Mouse (Mus musculus) induced T-regulatory cell, adult 2 months (primary cell): ENCODE measurements around the gene Fam163b.
A peak's percentile ranks its signal among the peaks of the same experiment; 100 is the strongest.

Experiments
- DNase-seq: peaks from one replicate; pipeline ENCODE4 v3.0.0-alpha.2; 2012; ENCODE audit warnings: low read depth

The Fam163b gene

DNA sequence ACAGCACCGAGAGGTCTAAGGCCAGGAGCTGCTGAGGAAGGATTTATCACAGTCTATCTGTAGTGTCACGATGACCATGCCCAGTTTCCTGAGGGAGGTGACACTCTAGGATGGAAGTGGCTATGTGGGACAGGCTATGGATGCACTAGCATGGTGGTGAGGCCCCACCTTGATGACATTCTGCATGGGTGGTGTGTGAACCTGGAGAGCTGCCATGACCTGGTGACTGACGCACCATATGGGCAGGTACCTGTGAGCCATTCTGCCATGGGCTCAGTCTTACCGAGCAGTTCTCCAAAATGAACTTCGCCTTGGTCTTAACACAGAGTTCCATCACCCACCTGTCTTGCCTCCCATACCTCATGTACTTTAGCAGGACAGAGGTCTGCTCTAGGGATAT lies 54.7 kb downstream of the Fam163b start:
- DNase-seq: no peak

DNA sequence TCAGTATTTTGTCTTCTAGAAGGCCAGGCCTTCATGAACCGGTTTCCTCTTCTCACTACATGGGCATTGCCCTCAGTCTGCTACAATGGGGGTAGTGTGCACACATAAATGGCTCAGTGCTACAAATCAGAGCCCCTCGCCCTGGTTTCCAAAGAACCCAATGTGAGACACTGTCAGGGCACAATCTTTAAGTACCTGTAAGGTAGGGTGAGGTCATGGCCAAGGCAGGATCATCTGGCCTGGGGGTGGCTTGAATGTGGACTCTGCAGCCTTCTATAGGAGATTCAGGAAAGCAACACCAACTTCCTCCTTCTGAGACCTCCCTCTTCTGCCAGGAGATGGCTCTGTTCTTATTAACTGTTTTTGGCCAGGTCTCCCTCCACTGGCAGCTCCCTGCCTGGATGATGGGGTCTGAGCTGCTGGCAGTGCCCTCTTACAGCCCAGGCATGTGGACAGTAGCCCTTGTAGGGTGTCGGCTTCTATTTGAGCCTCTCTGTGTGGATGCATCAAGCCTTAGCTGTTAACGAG lies 55.7 kb downstream of the Fam163b start:
- no peak for DNase-seq

DNA sequence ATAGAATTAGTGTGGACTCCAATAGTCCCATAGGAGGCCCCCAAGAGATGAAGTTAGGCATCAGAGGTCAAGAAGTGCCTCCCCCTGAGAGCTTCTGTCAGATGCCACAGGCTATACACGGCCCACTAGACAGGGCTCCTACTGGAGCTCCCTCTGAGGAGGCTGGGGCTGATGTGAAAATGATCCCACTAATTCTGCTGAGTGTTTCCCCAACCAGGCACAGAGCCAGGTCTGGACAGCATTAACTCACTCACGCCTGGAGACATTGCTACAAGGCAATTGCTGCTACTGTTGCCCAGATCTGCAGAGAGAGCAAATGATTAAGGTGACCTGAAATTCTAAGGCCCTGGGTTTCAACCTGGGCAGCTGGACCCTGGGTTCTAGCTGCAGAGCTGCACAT lies 56.5 kb downstream of the Fam163b start:
- DNase-seq: no peak

DNA sequence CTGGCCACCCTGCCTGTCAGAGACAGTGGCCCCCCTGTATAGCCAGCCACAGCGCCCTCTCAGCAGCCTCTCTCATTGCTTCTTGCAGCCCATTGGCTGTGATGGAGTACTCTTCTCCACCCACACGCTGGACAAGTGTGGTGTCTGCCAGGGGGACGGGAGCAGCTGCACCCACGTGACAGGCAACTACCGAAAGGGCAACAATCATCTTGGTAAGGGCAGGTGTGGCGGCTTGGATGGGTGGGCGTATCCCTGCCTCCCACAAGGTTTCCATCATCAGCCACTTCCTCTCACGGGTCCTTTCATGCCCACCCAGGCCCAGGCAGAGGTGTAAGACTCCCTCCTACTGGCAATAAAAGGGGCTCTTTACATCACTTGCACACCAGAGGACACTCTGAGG lies 57.3 kb downstream of the Fam163b start:
- DNase-seq: no peak

DNA sequence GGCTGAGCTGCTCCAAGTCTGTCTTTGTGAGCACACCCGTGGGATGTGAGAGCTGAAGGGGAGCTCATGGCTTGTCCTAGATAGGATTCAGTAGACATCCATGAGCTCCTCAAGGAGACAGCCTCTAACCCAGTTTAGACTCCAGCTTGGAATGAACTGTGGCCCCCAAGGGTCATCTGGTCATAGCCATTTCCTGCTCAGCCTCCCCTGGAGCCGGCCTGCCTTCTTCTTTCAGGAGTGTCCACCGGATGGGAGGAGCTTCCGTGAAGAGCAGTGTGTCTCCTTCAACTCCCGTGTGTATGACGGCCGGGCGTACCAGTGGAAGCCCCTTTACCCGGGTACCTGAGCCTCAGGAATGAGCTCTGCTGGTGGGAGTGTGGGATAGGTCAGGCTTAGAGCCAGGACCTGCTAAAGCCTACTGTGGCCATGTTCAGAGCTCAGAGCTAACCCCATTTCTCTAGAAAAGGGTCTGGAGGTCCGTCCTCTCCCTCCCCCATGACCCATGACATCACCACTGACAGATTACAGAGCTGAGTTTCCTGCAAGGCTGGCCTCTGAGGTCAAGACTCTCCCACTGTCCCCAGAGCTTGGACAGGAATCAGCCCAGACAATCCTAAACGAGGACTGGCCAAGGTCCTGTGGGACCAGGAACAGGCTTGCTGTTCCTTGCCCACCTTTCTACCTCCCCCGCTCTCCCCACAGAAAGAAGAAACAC lies 58.4 kb downstream of the Fam163b start:
- no peak for DNase-seq

DNA sequence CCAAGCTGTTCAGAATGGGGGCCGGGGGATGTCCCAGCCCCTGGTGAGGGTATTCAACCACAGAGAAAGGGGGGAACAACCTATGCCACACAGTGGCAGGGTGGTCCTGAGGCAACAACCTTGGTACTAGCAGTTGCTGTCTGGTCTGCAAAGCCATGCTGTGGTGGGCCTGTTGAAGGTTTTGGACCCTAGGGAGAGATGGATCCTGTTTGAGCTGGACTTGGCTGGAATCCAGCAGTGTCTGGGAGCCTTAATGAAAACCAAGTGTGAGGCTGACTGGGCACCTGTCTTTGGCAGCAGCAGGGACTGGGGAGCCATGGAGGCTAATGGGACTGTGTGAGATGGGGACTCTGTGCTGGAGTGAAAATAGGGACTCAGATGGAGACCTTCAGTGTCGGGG lies 62.6 kb downstream of the Fam163b start:
- no peak for DNase-seq

DNA sequence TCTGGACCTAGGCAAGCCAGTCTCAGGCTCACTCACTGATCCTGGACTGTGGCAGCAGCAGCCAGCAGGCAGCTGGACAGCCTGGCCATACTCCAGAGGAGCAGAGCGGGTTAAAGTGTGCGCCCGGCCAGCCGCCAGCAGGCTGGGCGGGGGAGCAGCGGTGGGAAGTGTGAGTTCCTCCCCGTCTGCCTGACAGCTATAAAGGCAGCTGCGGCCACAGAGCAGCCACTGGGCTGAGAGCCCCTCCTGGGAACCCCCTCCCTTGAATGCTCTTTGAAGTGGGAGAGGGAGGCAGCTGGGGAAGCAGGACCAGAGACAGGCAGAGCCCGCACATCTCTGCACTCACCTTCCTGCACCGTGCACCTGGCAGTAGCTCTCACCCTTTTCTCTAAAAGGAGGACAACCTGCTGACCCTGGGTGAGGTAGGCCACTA lies 63.1 kb downstream of the Fam163b start, which contains the start of gene Adamtsl2:
Gene Adamtsl2, plus strand, starts transcription at position 228 of the 433 bp plus-strand sequence.
- DNase-seq: no peak

DNA sequence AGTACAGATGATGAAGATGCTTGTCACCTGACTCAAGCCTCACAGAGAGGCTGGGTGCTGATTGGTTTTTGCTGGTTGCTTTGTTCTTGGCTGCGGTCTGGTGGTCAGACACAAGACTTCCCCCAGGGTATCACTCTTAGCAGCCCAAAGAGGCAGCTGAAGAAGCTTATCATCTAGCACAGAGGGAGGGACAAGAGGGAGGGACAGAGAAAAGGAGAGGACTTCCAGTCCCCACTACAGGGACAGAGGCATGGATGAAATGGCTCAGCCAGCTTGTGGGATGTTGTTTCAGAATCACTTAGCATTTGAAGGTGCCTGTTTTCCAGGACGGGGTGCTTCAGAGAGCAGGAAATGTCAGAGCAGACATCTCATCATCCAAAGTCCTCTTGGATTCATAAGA lies 64.0 kb downstream of the Fam163b start:
- DNase-seq: no peak

DNA sequence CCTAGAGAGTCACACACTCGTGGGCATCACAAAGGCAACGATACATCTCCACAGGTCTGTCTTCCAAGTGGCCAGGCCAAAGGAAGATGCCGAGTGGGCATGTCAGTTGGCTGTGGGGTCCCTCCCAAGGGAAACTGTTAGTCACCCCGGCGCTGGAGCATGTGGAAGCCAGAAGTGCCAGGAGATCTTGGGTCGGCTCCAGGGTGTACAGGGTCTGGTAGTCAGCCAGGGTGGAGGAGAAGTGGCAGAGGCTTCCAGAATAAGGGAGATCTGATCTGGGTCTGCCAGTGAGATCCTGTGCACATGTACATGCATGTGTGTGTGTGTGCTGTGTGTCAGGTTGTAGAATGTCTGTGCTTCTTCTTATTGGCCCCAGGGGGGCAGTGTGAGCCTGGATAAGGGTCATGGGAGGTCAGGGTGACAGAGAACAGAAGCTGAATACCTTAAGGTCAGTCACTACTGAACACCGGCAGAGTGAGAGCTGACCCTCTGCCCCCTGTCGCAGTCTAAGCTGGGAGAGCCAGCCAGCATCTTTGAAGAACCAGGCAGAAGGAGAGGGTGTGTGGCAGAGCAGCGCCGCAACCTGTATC lies 64.5 kb downstream of the Fam163b start:
- peak; percentile 18 for DNase-seq

DNA sequence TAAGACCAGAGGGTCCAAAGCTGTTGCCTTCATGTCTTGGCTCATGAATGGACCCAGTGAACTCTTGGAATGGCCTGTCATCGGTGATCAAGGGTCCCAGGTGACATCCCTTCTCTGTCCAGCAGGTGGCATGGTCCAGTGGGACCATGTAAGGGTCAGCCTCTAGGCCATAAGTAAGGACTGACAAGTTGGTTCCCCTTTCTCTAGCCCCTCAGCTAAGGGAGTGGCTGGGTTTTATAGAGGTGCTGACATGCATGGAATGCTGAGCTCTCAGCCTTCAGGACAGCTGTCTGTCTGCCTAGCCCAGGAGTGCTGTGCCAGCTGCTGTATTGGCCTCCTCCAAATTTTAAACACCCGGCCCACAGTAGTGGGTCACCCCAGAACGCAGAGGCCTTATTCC lies 66.8 kb downstream of the Fam163b start:
- peak; percentile 34 for DNase-seq

DNA sequence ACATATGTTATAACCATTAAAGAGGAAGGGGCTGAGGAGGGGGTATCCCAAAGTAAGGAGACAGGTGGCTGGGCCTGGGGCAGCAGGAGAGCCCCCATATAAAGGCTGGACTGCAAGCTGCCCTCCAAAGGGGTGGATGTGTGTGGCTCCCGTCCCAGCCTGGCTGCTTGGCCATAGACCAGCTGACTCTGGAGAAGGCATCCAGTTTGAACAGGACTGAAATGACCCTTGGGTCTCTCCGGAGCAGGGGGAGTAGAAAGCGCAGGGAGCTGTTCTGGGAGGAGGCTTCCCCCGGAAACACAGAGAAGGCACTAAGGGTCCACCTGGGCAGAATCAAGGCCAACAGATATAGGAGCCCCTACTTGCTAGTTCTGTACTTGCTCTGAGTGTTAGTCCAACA lies 67.5 kb downstream of the Fam163b start:
- no peak for DNase-seq

DNA sequence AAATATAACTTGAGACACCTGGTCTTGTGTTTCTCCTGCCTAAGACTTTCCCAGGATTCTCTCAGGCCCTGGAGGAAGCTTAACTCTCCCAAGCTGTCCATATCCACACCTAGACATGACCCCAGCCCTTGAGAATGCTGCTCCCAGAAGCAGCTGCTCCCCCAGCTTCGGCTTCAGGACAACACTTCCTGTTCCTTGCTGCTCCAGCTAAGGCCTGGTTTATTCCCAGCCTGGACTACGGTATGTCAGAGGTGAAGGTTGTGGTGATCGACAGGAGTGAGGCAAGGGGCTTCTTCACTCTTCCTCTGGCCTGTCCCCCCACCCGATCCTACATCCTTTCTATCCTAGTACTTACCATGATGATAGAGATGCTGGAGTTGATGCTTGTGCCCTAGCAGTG lies 68.9 kb downstream of the Fam163b start:
- no peak for DNase-seq

DNA sequence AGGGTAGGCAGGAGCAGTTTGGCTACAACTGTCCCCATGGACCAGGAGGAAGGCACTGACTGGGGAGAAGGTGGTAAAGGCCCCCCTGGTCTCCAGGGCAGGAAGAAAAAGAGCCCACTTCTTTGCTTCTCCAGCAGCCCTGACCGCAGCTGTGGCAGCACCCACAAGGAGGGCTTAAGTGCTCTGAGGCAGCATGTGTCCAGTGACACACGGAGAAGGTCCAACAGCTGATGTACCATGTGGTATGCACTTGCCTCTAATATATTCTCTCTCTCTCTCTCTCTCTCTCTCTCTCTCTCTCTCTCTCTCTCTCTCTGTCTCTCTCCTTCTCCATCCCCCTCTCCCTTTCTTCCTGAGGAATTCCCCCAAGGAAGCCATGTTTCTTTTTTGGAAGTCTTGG lies 70.3 kb downstream of the Fam163b start, which contains the start of gene Mymk:
Gene Mymk, minus strand, starts transcription at position 202 of the 400 bp plus-strand sequence.
- DNase-seq: no peak

DNA sequence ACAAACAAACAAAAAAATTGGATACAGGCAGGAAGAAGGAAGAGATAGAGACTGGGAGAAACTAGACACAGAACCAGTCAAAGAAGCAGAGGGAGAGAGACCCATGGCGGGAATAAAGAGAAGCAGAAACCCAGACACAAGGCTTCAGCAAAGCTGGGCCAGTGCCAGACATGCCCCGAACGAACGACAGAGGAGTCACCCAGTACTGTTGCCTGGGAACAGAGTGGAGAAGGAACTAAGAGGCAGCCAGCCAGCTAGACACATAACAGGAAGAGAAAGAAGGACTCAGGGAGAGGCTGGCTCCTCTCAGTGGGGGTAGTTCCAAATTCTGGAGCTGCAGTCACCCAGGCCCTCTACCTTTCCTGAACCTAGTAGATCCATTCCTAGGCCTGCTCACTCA lies 71.2 kb downstream of the Fam163b start:
- DNase-seq: no peak

DNA sequence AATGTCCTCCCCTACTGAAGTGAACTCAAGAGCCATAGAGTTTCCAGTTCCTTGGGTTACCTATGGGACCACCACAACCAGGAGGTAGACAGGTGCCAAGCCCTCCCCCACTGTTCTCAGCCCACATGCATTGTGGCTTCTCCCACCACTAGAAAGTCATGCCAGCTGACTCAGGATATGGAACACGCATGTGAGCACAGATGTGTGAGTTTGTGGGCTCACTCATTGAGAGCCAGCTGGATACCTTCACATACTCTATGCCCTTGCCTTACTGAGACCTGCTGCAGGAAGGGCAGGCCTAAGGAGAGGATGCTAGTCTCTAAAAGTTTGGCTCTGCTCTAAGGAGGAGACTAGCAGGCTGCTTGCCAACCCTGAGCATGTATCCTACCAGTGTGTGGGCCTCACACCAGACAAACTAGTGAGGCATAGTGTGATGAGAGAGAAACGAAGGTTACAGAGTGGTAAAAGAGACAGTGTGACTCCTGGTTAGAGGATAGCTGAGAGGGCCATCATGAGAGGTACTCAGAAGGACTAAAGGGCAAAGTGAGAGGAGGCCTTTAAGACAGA lies 72.0 kb downstream of the Fam163b start:
- no peak for DNase-seq

DNA sequence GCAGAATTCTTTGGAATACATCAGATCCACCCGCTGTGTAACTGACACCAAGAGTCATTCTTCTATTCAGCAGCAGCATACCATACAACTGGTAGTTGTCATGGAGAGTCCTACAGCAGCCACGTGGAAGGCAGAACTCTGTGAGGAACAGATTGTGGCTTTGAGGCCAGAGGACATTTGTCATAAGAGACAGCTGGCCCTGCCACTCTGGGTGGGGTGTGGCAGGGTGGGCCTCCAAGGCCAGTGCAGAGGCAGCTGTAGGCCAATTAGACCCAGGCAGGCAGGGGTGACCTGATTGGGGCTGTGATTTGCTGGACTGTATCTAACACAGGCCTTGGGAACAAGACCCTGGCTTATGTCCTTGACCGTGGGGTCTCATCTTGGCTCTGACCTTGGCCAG lies 72.6 kb downstream of the Fam163b start:
- DNase-seq: no peak

DNA sequence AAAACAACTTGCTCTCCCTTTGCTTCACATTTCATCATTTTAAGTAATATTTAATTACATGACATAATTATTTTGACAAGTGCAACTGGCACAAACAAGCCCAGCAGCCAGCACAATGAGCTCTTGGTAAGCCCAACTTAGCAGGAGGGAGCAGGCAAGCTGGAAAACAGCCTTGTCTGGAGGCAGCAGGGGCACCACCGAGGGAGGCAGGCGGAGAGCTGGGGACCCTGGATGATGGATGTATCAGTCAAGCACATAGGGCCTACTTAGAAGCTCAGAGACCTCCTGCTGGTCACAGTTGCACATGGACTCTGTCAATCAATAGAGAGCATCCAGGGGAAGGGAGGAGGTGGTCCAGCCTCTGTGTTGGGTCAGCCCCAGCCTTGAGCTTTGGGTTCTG lies 74.3 kb downstream of the Fam163b start:
- DNase-seq: no peak

DNA sequence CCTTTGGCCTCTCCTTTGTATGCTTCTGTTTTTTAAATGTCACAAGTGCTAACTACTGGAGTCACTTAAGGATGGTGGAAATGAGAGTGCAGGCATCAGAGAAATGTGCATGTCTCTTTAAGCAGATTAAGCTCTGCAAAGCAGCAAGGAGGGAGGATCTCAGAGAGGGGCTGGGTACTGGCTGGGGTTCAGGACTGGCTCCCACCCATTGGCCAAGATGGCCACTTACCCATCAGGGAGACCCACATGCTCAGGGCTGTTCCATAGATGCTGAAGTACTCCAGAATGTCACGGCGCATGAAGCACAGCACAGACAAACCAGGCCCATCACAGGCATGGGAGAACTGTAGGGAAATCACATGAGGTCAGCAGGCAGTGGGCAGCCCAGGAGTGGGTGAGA lies 75.2 kb downstream of the Fam163b start:
- DNase-seq: no peak
